Mouse (Mus musculus): ENCODE data around the gene Smco4.

Smco4 gene

DNA sequence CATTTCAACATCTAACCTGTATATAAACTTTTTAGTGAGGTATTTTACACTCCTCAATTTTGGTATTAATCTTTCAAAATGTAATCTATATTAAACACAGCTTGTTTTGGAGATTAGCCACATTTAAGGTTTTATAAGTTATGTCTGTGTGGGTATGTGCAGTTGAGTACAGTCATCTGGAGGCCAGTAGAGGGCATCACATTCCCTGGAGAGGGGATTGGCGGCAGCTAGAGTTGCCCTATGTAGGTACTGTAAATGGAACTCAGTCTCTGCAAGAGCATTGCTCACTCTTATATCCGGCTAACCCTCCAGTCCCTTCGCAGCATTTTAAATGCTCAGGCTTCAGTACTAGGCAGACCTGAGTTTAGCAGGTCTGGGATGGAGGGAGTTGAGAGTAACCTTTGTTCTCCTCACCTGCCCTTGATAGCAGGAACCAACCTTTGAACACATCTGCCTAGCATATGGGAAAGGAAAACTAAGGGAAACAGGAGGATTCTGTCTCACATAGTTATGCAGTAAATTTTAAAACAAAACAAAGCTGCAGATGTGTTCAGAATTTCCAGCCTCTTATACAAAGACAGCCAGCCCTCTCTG is 44.3 kb downstream of the Smco4 start:
- in situ Hi-C loops (cut with MboI, MseI), result loop anchor here in 1 of 2 experiments (5.0 kb wide), 1 partner anchor 45 kb away; no protein-coding TSS in a partner anchor

DNA sequence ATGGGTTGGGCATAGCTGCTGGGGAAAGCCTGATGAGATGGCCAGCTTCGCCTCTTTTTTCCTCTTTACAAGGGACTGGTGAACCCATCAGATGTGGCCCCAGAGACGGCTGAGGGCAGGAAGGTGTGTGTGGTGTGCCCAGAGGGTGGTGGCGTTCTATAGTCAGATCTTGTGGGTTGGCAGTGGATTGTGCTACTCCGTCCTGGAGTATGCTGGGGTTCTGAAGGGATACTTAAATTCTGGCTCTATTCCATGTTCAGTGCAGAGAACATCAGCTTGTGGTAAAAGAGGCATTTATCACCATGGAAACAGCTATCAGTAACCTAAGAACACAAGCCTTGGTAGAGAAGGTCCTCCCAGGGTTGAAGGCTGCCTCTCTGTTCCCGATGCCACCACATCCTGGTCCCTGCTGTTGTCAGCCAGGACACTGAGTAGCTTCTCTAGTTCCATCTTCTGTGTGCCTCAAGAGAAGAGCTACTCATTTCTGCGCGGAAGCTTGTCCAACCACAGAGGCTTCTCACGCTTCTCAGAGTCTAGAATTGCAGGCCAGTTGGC is 45.8 kb downstream of the Smco4 start:
- in situ Hi-C loops (cut with MboI, MseI), result loop anchor here in 1 of 2 experiments (5.0 kb wide), 1 partner anchor 43 kb away; no protein-coding TSS in a partner anchor

DNA sequence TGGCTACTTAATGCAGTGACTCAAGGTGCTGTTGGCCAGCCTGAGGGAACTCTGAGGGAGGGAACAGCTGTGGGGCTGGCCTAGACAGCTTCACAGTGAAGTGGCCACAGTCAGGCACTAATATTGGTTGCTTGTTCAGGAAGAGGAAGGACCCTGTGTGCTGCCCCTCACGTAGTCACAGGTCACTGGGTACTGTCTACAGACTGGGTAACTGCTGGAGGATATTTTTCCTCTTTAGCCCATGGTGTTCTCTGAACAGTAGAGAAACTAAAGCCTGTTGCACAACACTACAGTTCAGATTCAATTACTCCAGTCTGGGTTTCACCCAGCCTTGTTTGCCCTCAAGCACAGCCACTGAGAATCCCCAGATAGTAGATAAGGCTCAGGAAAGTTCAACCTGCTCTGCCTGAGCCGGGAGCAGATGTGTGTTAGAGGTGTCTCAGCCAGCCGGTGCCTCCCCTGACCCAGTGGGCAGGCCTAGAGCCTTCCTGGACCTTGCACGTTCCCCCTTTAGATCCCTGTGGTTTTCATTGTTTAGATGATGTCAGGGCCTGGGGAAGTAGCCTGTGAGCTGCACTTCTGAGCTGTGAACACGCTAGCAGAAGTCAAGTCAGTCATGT is 48.6 kb downstream of the Smco4 start:
- in situ Hi-C loops (cut with MboI, MseI), result no loop called here

DNA sequence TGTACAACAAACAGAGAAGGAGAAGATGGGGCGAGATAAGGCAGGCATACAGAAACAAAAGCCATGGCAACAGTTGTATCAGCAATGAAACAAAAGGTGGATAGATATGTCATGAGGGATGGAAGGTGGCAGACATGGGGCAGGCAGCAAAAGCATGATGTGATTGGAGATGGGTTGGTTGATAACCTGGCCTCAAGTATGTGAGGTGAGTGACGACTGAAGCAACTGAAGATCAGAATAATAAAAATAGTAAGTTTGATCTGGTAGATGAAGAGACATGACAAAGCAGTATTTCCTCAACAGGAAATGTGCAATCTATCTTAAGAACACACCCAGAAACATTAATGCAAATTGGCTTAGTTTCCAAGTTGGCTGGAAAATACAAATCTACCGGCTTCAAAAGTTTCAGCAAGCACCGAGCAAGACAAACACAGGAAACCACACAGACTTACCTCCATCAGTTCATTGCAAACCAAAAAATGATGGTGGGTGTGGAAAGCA is 57.3 kb downstream of the Smco4 start:
- in situ Hi-C loops (cut with MboI, MseI), result loop anchor here (10.0 kb wide), 2 partner anchors 324 to 1766 kb away; partner anchors contain the start of gene Mtnr1b (in 1 of the 2)

DNA sequence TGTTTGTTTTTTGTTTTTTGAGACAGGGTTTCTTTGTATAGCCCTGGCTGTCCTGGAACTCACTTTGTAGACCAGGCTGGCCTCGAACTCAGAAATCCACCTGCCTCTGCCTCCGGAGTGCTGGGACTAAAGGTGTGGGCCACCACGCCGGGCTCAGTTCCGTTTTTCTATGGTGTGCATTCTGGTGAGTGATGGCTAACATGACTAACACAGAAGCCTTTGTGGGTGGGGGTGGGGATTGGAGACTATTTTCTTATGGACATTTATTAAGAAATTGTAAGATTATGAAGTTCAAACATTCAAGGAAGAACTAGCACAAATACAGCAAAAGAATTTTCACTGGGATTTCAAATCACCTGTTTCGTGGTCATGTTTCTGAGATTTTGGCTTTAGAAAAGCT is 57.8 kb downstream of the Smco4 start:
- in situ Hi-C loops (cut with MboI, MseI), result loop anchor here (10.0 kb wide), 2 partner anchors 324 to 1766 kb away; partner anchors contain the start of gene Mtnr1b (in 1 of the 2)

DNA sequence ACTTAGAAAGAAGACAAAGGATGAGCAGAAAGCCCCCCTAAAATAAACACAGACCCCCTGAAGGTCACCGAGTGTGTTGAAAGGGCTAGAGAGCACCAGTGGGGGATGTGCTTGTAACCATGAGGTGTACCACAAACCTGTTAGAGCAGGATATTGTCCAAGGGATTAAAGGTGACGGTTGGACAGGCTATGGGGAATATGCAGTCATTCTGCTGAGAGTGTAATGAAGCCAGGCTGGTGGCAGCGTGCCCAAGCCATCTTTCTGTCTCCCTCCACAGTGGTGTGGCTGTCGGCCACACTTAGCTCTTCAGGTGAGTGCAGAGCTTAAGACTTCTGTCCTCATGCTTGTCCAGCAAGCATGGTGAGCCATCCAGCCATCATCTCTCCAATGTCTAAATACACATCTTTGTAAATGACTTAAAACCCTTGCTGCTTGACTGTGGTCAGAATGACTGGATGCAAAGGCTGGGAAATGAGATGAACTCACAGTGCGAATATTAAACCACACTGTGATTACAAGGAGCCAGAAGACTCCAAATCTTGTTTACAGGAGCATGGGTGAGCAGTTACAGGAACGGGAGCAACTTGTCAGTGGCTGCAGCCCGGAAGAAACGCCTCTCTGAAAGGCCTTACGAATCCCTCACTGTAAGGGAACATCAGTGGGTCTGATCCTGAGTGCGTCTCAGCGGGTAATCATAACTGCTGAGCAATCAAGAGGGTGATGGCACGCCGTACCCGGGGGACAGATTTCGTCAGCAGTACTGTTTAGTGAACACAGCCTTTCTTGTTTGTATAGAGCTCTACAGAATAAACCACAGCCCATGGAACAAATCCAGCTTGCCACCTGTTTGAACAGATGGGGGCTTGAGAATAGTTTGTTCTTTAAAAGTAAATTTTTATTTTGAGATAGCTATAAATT is 59.0 kb downstream of the Smco4 start:
- in situ Hi-C loops (cut with MboI, MseI), result loop anchor here (10.0 kb wide), 2 partner anchors 323 to 1767 kb away; partner anchors contain the start of gene Mtnr1b (in 1 of the 2)

DNA sequence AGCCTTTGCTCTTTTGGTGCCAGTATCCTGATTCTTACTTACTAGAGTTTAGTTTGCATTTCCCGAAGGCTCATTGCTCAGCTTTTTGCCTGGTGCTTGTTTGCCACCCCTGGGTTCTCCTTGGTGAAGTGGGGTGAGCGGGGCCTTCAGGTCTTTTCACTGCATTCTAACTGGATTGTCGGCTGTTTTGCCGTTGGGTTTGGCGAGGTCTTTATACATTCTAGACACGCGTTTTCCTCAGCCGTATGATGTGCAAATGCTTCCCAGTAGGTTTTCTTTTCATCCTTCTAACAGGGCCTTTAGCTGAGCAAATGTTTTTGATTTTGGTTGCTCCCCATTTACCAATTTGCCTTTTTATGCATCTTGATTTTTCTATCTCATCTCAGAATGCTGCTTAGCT is 60.1 kb downstream of the Smco4 start:
- in situ Hi-C loops (cut with MboI, MseI), result loop anchor here (10.0 kb wide), 2 partner anchors 321 to 1769 kb away; partner anchors contain the start of gene Mtnr1b (in 1 of the 2)

DNA sequence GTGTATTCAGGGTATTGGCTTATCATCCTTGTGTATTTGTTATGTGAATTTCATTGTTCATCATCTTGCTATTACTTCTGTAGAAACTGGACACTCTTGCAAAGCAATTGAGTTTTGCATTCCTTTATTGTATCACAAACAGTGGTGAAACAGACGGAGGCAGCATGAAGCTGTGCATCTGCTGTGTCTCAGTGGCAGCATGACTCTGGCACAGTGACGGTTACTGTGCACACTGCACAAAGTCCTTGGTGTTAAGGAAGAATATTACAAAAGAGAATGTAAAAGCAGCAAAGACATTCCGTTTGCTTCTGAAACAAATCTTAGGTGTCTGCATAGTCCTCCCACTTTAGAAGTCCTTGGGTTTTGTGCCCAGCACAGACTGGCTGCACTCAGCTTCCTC is 67.2 kb downstream of the Smco4 start:
- in situ Hi-C loops (cut with MboI, MseI), result no loop called here

DNA sequence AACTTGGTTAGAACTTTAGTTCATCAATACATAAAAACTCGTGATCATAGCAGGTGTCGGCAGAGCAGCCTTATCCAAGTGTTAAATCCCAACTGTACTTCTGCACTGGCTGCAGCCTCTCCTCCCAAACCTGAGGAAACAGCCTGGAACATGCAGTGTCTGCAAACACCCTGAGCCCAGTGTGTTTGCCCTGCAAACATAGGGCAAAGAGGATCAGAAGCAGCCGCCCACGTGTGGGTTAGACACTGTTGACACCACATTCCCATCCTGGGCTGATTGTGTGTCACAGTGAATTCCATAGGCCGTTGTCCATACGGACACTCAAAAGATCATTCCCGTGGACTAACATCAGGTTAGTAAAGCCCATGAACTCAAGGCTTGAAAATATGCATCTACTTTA is 69.1 kb downstream of the Smco4 start:
- in situ Hi-C loops (cut with MboI, MseI), result no loop called here

DNA sequence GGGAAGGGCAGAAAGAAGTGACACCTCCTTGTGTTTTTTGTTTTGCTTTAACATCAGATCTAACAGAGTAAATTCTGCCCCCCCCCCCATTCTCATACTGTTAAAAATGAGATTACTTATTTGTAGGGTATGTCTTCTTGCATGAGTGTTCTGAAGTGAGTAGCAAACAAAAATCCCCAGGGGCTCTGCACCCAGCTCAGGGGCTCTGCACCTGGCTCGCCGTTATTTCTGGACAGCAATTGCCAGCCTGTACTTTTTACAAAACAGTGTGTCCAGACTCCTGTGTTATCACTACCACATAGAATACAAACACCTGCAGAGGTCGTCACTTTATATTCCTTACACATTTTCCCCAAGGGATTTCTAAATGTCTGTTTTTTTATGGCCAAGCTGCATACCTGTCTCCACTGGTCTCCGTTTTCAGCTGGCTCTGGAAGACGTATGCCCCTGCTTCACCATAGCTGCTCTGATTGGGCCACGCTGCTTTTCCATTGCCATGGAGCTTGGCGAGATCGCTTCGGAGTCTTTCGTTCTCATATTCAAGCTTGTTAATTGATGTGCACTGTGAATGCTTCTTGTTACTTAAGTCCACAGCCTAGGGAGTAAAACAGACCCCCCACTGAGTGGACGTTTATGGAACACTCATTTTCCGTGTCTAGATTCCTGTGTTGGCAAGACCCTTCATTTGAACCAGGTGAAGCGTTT is 81.7 kb downstream of the Smco4 start:
- in situ Hi-C loops (cut with MboI, MseI), result no loop called here

DNA sequence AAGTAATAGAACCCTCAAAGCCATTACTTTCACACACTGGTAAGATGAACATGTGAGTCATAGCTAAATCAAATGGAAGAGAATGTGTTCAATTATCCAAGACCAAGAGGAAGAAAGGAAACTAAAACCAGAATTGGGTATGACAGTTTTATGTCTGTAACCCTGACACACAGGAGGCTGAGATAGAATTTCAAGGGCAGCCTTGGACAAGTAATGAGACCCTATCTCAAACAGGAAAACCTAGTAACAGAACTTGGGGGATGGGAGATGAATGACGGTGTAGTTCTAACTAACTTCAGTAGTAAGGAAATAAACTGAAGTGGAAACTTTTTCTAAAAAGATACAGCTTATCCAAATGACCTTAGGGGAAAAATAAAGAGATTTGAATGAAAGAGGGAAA is 85.2 kb downstream of the Smco4 start:
- in situ Hi-C loops (cut with MboI, MseI), result no loop called here

DNA sequence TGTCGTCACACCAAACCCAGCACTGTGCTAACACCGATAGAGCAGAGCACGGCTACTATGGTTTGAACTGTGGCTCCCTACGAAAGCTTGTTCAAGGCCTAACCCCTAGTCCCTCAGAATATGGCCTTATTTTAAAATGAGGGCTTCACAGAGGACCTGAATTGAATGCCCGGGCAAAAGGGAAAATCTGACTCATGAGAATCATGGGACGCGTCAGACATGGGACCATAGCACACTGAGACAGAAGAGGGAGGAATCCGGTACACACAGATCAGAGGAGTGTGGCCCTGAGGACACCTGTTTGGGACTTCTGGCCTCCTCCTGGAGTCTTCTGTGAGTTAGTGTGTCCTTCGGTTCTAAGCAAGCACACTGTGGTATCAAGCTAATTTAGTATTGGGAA is 85.7 kb downstream of the Smco4 start:
- in situ Hi-C loops (cut with MboI, MseI), result no loop called here

DNA sequence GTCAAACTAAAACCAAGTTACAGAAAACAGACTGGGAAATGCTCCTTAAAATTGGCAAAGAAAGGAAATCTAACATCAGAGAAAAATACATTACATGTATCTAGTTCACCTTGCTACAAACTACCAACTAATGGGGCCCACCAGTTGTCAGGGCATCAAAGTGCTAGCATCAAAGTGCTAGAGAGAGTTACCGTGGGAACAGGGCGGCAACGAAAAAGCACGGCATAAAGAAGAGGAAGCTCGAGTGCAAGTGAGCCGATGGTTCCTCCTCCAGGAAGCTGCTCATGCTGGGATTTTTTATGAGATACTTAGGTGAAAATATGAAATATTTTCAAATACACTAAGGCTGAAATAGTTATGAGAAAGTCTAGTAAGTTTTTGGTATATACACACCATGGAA is 86.9 kb downstream of the Smco4 start:
- in situ Hi-C loops (cut with MboI, MseI), result loop anchor here in 1 of 2 experiments (5.0 kb wide), 1 partner anchor 43 kb away; no protein-coding TSS in a partner anchor

DNA sequence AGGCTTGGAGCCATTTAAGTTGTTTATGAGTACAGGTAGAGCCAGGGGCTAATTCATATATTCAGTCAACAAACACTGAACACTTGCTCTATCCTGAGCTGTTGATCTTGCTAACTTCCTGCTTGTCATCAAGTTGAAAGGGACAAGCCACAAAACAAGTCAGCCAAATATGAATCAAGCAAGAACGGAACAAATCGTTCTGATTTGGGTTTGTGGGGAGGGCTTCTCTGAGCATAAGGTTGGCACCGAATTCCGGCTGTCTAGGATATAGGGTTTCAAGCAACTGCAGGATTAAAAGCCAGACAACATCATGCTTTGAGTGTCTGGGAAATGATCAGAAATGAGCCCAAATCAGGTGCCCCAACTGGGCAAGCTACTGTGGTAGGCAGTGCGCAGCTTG is 88.8 kb downstream of the Smco4 start:
- in situ Hi-C loops (cut with MboI, MseI), result loop anchor here in 1 of 2 experiments (5.0 kb wide), 1 partner anchor 45 kb away; no protein-coding TSS in a partner anchor

DNA sequence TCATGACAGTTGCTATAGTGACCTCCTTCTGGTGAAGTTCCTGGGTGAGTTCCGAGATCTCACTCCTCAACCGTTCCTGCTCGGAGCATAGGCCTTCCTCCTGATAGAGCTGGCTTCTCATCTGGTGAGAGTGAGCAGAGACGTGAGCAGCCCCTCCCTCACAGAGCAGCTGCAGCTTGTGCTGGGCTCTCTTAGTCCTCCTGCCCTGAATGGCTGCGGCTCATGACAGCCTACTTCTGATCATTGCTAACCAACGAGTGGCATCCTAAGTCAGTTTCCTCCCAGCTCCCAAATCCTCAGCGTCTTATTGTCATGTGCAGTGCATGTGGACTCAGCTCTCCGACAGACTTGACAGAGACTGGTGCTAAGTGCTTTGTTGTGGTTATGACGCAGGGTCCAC is 91.0 kb downstream of the Smco4 start:
- in situ Hi-C loops (cut with MboI, MseI), result loop anchor here in 1 of 2 experiments (5.0 kb wide), 1 partner anchor 47 kb away; no protein-coding TSS in a partner anchor

DNA sequence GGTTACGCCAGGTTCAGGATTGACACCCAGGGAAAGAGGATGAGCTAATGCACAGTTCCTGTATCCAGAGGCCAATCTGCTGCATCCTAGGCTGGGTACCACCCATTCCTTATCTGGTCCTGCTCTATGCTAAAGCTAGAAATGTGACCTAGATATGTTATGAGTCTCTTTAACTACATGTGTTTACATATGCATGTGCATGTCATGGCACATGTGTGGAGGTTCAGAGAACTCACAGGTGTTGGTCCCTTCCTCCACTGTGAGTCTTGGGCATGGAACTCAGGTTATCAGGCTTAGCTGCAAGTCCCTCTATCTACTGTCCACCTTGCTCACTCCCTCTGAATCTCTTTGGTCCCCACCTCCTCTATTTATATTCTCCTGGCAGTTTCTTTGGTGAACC is 92.7 kb downstream of the Smco4 start:
- in situ Hi-C loops (cut with MboI, MseI), result loop anchor here in 1 of 2 experiments (5.0 kb wide), 1 partner anchor 54 kb away; no protein-coding TSS in a partner anchor

DNA sequence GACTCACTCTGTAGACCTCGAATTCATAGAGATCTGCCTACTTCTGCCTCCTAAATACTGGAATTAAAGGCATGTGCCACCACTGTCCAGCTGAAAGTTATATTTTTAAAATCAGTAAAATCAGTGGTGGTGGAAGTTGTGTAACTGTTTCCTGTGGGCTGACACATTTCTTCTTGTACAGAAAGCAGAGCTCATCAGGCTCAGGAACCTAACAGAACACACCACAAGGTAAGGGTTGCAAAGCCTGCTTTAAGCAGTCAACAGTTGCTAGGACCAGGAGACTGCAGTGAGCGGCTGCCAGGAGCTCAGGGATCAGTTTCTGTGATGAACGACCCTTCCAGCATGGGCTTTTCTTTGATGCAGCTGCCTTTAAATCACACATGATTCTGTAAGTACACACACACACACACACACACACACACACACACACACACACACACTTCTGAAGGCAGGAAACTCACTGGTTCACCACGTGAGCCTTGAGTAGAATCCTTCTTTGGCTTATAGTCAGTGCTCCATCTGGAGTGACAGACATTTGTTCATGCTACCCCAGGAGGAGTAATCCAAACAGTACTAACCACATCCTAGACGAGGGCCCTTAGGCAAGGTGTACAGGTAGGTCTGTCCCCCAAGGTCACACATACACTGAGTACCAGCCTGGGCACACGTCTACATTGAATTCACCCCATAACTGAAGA is 94.1 kb downstream of the Smco4 start:
- in situ Hi-C loops (cut with MboI, MseI), result loop anchor here in 1 of 2 experiments (5.0 kb wide), 1 partner anchor 55 kb away; no protein-coding TSS in a partner anchor

DNA sequence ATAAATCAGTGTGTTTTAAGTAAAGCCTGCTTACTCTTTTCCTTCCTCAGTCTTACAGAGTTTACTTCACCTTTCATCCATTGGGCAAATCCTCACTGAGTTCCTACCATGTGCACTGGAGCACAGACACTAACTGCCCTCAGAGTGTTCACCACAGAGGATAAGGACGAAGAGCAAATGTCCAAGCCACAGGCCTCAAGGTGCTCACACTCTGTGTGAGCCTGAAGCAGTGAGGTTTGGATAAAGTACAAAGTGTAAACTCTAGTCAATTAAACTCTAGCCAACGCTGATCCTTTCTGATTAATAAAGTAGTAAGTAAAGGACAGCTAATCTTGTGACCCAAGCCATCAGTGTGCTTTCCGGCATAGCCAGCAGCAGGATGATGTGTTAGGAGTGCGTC is 100.9 kb downstream of the Smco4 start:
- in situ Hi-C loops (cut with MboI, MseI), result no loop called here
